Mouse (Mus musculus) adrenal gland, adult 8-10 months (tissue): ENCODE data around the gene N4bp1. TPM values are rescaled to one million over a fixed set of nuclear protein-coding genes. Genes with fewer than 3 reads are reported as not detected.

ENCODE experiments used
- DNase-seq: peaks from one replicate; pipeline ENCODE4 v3.0.0; 2022
- total RNA-seq, 4 experiments: library from RNA; stranded (reverse); gene quantifications; 2 replicates each; pipeline ENCODE4 v1.2.4; 2022

N4bp1 gene
- total RNA-seq, result 10 to 100 TPM; 33.9 to 38.5 (median 36.1) TPM

GRCm38 (mm10) chr8:86884489-86885463, at the start of gene N4bp1:
TSS of gene N4bp1 (minus strand) at chr8:86885258.
- peak; percentile 91 for DNase-seq

- DNase-seq, result no peak
These were observed 49.8 kb upstream of the N4bp1 start for GRCm38 (mm10) chr8:86934841-86935240.

GRCm38 (mm10) chr8:86934393-86934792, 49.3 kb upstream of the N4bp1 start:
- DNase-seq, result no peak

- peak; percentile 14 for DNase-seq
These were observed 48.8 kb upstream of the N4bp1 start for GRCm38 (mm10) chr8:86933898-86934297.

GRCm38 (mm10) chr8:86926237-86926636, 41.2 kb upstream of the N4bp1 start:
- DNase-seq, result no peak

- DNase-seq, result no peak
These were observed 38.3 kb upstream of the N4bp1 start for GRCm38 (mm10) chr8:86923219-86923835.

GRCm38 (mm10) chr8:86922673-86923072, 37.6 kb upstream of the N4bp1 start:
- DNase-seq, result no peak

GRCm38 (mm10) chr8:86922141-86922540, 37.1 kb upstream of the N4bp1 start:
- DNase-seq, result no peak

GRCm38 (mm10) chr8:86920996-86921395, 35.9 kb upstream of the N4bp1 start:
- DNase-seq, result no peak

GRCm38 (mm10) chr8:86920455-86920854, 35.4 kb upstream of the N4bp1 start:
- DNase-seq, result no peak

GRCm38 (mm10) chr8:86920024-86920423, 35.0 kb upstream of the N4bp1 start:
- no peak for DNase-seq

GRCm38 (mm10) chr8:86919262-86919661, 34.2 kb upstream of the N4bp1 start:
- no peak for DNase-seq

- DNase-seq, result no peak
These were observed 33.0 kb upstream of the N4bp1 start for GRCm38 (mm10) chr8:86918093-86918492.

GRCm38 (mm10) chr8:86917689-86918088, 32.6 kb upstream of the N4bp1 start:
- DNase-seq, result no peak

GRCm38 (mm10) chr8:86916369-86916768, 31.3 kb upstream of the N4bp1 start:
- DNase-seq, result no peak

GRCm38 (mm10) chr8:86911136-86911535, 26.1 kb upstream of the N4bp1 start:
- no peak for DNase-seq

- DNase-seq, result no peak
These were observed 25.2 kb upstream of the N4bp1 start for GRCm38 (mm10) chr8:86910250-86910649.

GRCm38 (mm10) chr8:86908536-86908935, 23.5 kb upstream of the N4bp1 start:
- no peak for DNase-seq

GRCm38 (mm10) chr8:86904911-86905310, 19.9 kb upstream of the N4bp1 start:
- DNase-seq, result no peak

GRCm38 (mm10) chr8:86903104-86903503, 18.0 kb upstream of the N4bp1 start:
- peak; percentile 69 for DNase-seq

GRCm38 (mm10) chr8:86902656-86903055, 17.6 kb upstream of the N4bp1 start:
- DNase-seq, result no peak

GRCm38 (mm10) chr8:86901972-86902371, 16.9 kb upstream of the N4bp1 start:
- no peak for DNase-seq

GRCm38 (mm10) chr8:86897726-86898419, 12.8 kb upstream of the N4bp1 start:
- no peak for DNase-seq
